Mouse (Mus musculus) spleen, postnatal 0 days (tissue): Measurements from ENCODE around the gene Rnf11. TPM values are rescaled to one million over a fixed set of nuclear protein-coding genes. Genes with fewer than 3 reads are reported as not detected.

Source experiments
- polyA plus RNA-seq: library from polyadenylated mRNA; unstranded; fragments of >200 nt; fragmentation: Nextera tagmentation; extraction: Ambion mirVana; gene quantifications from 2 replicates; pipeline ENCODE4 v1.2.1, GENCODE M21; 2015

Gene Rnf11
- 34.9 and 39.8 TPM in 2 replicates for polyA plus RNA-seq

DNA sequence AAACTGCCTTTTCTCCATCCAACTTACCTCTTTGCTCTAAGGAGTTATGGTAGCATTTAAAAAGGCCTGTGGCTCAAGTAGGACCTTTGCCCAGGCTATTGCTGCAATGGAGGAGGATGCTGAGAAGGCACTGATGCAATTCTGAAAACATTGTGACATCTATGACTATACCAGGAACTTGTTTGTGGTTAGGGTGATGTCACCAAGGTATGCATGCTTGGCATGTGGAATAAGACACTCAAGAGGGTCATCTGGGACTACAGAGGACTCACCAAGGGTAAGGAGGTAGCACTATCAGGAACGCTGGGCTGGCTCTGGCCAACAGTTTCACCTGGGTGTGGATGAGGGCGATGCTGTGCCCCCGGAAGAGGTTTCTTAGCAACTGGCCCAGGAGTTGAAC, at the start of gene Rnf11:
TSS of gene Rnf11 (minus strand) at position 108 of the 400 bp plus-strand sequence.

GRCm38 (mm10) chr4:109531111-109531510, 46.6 kb upstream of the Rnf11 start, which contains the start of gene 4930522H14Rik:
Gene 4930522H14Rik, minus strand, starts transcription at chr4:109531297.

GRCm38 (mm10) chr4:109406486-109407175, 77.9 kb downstream of the Rnf11 start, which contains the start of gene Ttc39a:
Gene Ttc39a, plus strand, starts transcription at chr4:109406623.

Other genes with a start within 250 kb of the Rnf11 start
- gene Eps15, start 204.5 kb downstream of the Rnf11 start, polyA plus RNA-seq = 45.8 and 51.2 TPM in 2 replicates
- gene Ttc39a, start 78.1 kb downstream of the Rnf11 start, polyA plus RNA-seq = 8.5 and 10.0 TPM in 2 replicates
- not detected in 2 replicates for gene 4930522H14Rik, start 46.6 kb upstream of the Rnf11 start, polyA plus RNA-seq
- 26.6 and 29.2 TPM in 2 replicates for gene Cdkn2c, start 182.5 kb upstream of the Rnf11 start, polyA plus RNA-seq
- 15.4 and 15.9 TPM in 2 replicates for gene Faf1, start 191.9 kb upstream of the Rnf11 start, polyA plus RNA-seq